Mouse (Mus musculus): ENCODE results near the gene Med8.

- TF ChIP-seq POLR2A (IDR thresholded peaks at IDR 0.05; ENCODE audit: low read depth, low read length) = no peak
- no peak for TF ChIP-seq CTCF (IDR thresholded peaks at IDR 0.05; ENCODE audit: extremely low read depth, insufficient read length, insufficient replicate concordance, low read depth, low read length)
Measured at GRCm38 (mm10) chr4:118425374-118425773, 16.2 kb downstream of the Med8 start.
